Mouse (Mus musculus) left cerebral cortex, postnatal 25 days (tissue): ENCODE data around the gene Cage1. TPM values are rescaled to one million over a fixed set of nuclear protein-coding genes. Genes with fewer than 3 reads are reported as not detected.

ENCODE experiments used
- DNase-seq, 2 experiments: peaks; one replicate each; pipeline ENCODE4 v3.0.0; 2022; ENCODE audit warnings: low spot score in 2 of 2, mixed read lengths in 1 of 2
- intact Hi-C: fragments of 180-260 bp; cut with DNase I; formaldehyde crosslinking; loops from one replicate; pipeline ENCODE4 v1.15.1; 2025
- total RNA-seq, 2 experiments: library from RNA; stranded (reverse); gene quantifications; 2 replicates each; pipeline ENCODE4 v1.2.3; 2021

Gene Cage1
- total RNA-seq, 2 experiments from 2014 or later = 5.3 to 5.4 TPM

GRCm38 (mm10) chr13:37970887-37971530 lies 65.9 kb downstream of the Cage1 start:
- no peak for DNase-seq
- intact Hi-C loops = no loop called here

GRCm38 (mm10) chr13:37969988-37970387 lies 66.9 kb downstream of the Cage1 start:
- peak in 1 of 2 experiments; percentile 27 for DNase-seq
- intact Hi-C loops = loop anchor here (5.0 kb wide), 2 partner anchors 518 to 538 kb away; no protein-coding TSS in a partner anchor

- intact Hi-C loops = loop anchor here (5.0 kb wide), 2 partner anchors 517 to 537 kb away; no protein-coding TSS in a partner anchor
- DNase-seq = peak; percentile 89
Observed at GRCm38 (mm10) chr13:37969337-37969736, 67.5 kb downstream of the Cage1 start.

- intact Hi-C loops = loop anchor here (5.0 kb wide), 2 partner anchors 515 to 535 kb away; no protein-coding TSS in a partner anchor
- no peak for DNase-seq
Observed at GRCm38 (mm10) chr13:37967565-37967964, 69.3 kb downstream of the Cage1 start.

- DNase-seq = no peak
- intact Hi-C loops = loop anchor here (5.0 kb wide), 2 partner anchors 515 to 535 kb away; no protein-coding TSS in a partner anchor
Observed at GRCm38 (mm10) chr13:37967052-37967437, 69.8 kb downstream of the Cage1 start.

GRCm38 (mm10) chr13:37966256-37967051 lies 70.4 kb downstream of the Cage1 start:
- intact Hi-C loops = loop anchor here (5.0 kb wide), 2 partner anchors 514 to 534 kb away; no protein-coding TSS in a partner anchor
- no peak for DNase-seq

GRCm38 (mm10) chr13:37965126-37965914 lies 71.5 kb downstream of the Cage1 start:
- intact Hi-C loops = loop anchor here (5.0 kb wide), 2 partner anchors 513 to 533 kb away; no protein-coding TSS in a partner anchor
- DNase-seq = no peak

GRCm38 (mm10) chr13:37964128-37965087 lies 72.5 kb downstream of the Cage1 start:
- peak in 1 of 2 experiments; percentile 58 for DNase-seq
- intact Hi-C loops = loop anchor here (5.0 kb wide), 2 partner anchors 512 to 532 kb away; no protein-coding TSS in a partner anchor

- intact Hi-C loops = no loop called here
- peak; percentile 65 to 72 for DNase-seq
Observed at GRCm38 (mm10) chr13:37963354-37964007, 73.4 kb downstream of the Cage1 start.

- intact Hi-C loops = no loop called here
- no peak for DNase-seq
Observed at GRCm38 (mm10) chr13:37962541-37962940, 74.3 kb downstream of the Cage1 start.

GRCm38 (mm10) chr13:37959936-37960335 lies 76.9 kb downstream of the Cage1 start:
- intact Hi-C loops = no loop called here
- no peak for DNase-seq

- DNase-seq = peak in 1 of 2 experiments; percentile 17
- intact Hi-C loops = no loop called here
Observed at GRCm38 (mm10) chr13:37959239-37959907, 77.5 kb downstream of the Cage1 start.

GRCm38 (mm10) chr13:37958498-37959238 lies 78.2 kb downstream of the Cage1 start:
- intact Hi-C loops = no loop called here
- no peak for DNase-seq
